Mouse (Mus musculus) G1E (cell line): ENCODE data around the gene Olfr804. TPM values are rescaled to one million over a fixed set of nuclear protein-coding genes. Genes with fewer than 3 reads are reported as not detected.

ENCODE experiments used
- ATAC-seq: 2 replicates; pipeline ENCODE4 v1.8.0; 2016; ENCODE audit warnings: mild to moderate bottlenecking; ENCODE audit not compliant: insufficient number of reproducible peaks, poor library complexity, low FRiP score, severe bottlenecking; ENCODE audit errors: extremely low read depth
- DNase-seq: peaks from one replicate; pipeline ENCODE4 v3.0.0; 2012; ENCODE audit warnings: low spot score
- H3K27me3 ChIP-seq: 2 replicates; pipeline ENCODE4 v1.6.1; 2012; ENCODE audit warnings: mild to moderate bottlenecking, low read length, inconsistent platforms; ENCODE audit not compliant: insufficient read depth
- H3K36me3 ChIP-seq: replicated peaks from 2 replicates; pipeline ENCODE3; 2012; ENCODE audit warnings: mild to moderate bottlenecking, inconsistent platforms
- H3K4me1 ChIP-seq: 2 replicates; pipeline ENCODE4 v1.6.1; 2012; ENCODE audit warnings: low read depth, low read length, inconsistent platforms, mixed read lengths; ENCODE audit not compliant: insufficient read depth
- H3K4me3 ChIP-seq: 2 replicates; pipeline ENCODE4 v1.5.1; 2012; ENCODE audit warnings: low read depth, mild to moderate bottlenecking, inconsistent platforms, low read length, moderate library complexity, mixed read lengths
- H3K9me3 ChIP-seq: replicated peaks from 2 replicates; pipeline ENCODE4 v1.6.1; 2012; ENCODE audit warnings: inconsistent platforms
- CTCF ChIP-seq: IDR thresholded peaks from 2 replicates; pipeline ENCODE4 v1.5.1; 2012; ENCODE audit warnings: low read depth, low read length, inconsistent platforms, mixed read lengths
- GATA1 ChIP-seq: IDR thresholded peaks from 2 replicates; pipeline ENCODE4 v1.6.1; 2012; ENCODE audit warnings: borderline replicate concordance, low read length, inconsistent platforms, mixed read lengths
- GATA2 ChIP-seq: IDR thresholded peaks from 2 replicates; pipeline ENCODE4 v1.6.1; 2012; ENCODE audit warnings: low read depth, low read length, inconsistent platforms, borderline replicate concordance
- POLR2AphosphoS5 ChIP-seq: IDR thresholded peaks from 2 replicates; pipeline ENCODE4 v1.6.1; 2012; ENCODE audit warnings: low read depth, low read length, inconsistent platforms; ENCODE audit not compliant: insufficient replicate concordance
- TAL1 ChIP-seq: conservative IDR thresholded peaks from 2 replicates; pipeline ENCODE4 v1.6.1; 2012; ENCODE audit warnings: low read depth, low read length, inconsistent platforms, mixed read lengths
- polyA plus RNA-seq: library from polyadenylated mRNA; stranded (reverse); fragments of >175 nt; gene quantifications from 2 replicates; pipeline ENCODE4 v1.2.3, GENCODE M21; 2012
- total RNA-seq, 2 experiments: library from RNA; stranded (forward) in 1 of 2; stranded (reverse) in 1 of 2; fragments of 200-1000 nt in 1 of 2; fragments of >200 nt in 1 of 2; fragmentation: Nextera tagmentation in 1 of 2; gene quantifications; 2 replicates each; pipeline ENCODE4 v1.2.3; 2014 to 2017

Olfr804 gene
- total RNA-seq (2014; fragmentation: Nextera tagmentation) (not detected in 2 replicates), total RNA-seq (2017) (under 0.01 and 0.22 TPM in 2 replicates), polyA plus RNA-seq (not detected in 2 replicates)

DNA sequence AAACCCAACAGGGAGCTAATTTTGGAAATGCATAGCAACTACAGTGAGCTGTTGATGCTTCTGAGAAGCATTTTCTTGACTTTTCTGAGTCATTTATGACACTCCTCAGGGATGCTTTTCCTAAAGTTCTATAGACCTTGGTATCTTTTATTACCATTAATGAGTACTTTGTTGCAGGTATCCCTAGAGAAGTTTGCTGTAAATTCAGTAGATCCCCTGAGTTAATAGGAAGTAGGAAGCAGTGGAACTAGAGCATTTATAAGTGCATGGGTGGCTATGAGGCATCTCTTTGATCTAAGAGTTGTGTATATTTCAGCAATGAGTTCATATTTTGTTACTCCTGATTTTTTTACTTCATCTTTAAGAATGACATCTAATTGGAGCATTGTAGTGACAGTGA, at the start of gene Olfr804:
Gene Olfr804 (plus strand): TSS at position 301 of the 400 bp plus-strand sequence.
- Histone ChIP-seq H3K4me3 (no peak within 1 kb of the TSS), H3K4me1 (no peaks in the 10 kb centered on the region), H3K9me3 (no peaks in the 10 kb centered on the region), H3K36me3 (no peaks in the 10 kb centered on the region), H3K27me3 (no peaks in the 10 kb centered on the region)
- TF ChIP-seq TAL1 (no peak), GATA2 (no peak), GATA1 (no peak), POLR2AphosphoS5 (no peak), CTCF (no peak)
- no peak for DNase-seq
- ATAC-seq, result no peak

- H3K27me3 ChIP-seq, result no peaks in the 10 kb centered on the region
- no peak for DNase-seq
- ATAC-seq, result no peak
- no peaks in the 10 kb centered on the region for H3K9me3 ChIP-seq
- TF ChIP-seq CTCF (no peak), GATA2 (no peak), POLR2AphosphoS5 (no peak), TAL1 (no peak)
- no peaks in the 10 kb centered on the region for H3K36me3 ChIP-seq
- no peak within 1 kb of the TSS for H3K4me3 ChIP-seq
- H3K4me1 ChIP-seq, result no peaks in the 10 kb centered on the region
Measured at GRCm38 (mm10) chr10:129657394-129657793, 45.6 kb upstream of the Olfr804 start, which contains the start of gene Olfr800. Gene Olfr800 (plus strand): TSS chr10:129657694.

- Histone ChIP-seq H3K4me3 (no peak within 1 kb of the TSS), H3K9me3 (no peaks in the 10 kb centered on the region), H3K4me1 (no peaks in the 10 kb centered on the region), H3K36me3 (no peaks in the 10 kb centered on the region), H3K27me3 (no peaks in the 10 kb centered on the region)
- ATAC-seq (no peak), DNase-seq (no peak)
- no peak for TF ChIP-seq TAL1
- TF ChIP-seq GATA1, result no peak
- TF ChIP-seq CTCF, result no peak
- TF ChIP-seq POLR2AphosphoS5, result no peak
- no peak for TF ChIP-seq GATA2
Measured at GRCm38 (mm10) chr10:129673765-129674164, 29.2 kb upstream of the Olfr804 start, which contains the start of gene Olfr801. Gene Olfr801 (minus strand): TSS chr10:129673865.

DNA sequence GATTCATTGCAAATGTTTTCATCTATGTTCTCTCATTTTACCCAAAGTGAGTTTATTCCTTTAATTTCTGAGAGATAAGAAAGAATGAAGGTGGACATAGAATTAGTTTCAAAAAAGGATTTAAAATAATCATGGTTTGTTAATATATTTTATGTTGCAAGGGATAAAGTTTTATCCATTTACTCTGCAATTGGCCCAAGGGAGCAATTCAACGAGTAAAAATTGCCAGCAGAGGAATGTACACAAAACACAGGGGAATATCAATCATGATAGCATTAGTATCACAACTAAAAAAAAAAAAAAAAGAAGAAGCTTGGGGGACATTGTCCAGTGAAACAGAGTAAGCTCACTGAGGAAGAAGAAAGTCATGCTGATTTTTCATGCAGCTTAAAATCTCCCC, 14.9 kb upstream of the Olfr804 start, which contains the start of gene Olfr802:
Gene Olfr802 (minus strand): TSS at position 101 of the 400 bp plus-strand sequence.
- DNase-seq (no peak), ATAC-seq (no peak)
- Histone ChIP-seq H3K36me3 (no peaks in the 10 kb centered on the region), H3K4me1 (no peaks in the 10 kb centered on the region), H3K4me3 (no peak within 1 kb of the TSS), H3K9me3 (no peaks in the 10 kb centered on the region), H3K27me3 (no peaks in the 10 kb centered on the region)
- TF ChIP-seq CTCF (no peak), GATA1 (no peak), POLR2AphosphoS5 (no peak), GATA2 (no peak), TAL1 (no peak)

DNA sequence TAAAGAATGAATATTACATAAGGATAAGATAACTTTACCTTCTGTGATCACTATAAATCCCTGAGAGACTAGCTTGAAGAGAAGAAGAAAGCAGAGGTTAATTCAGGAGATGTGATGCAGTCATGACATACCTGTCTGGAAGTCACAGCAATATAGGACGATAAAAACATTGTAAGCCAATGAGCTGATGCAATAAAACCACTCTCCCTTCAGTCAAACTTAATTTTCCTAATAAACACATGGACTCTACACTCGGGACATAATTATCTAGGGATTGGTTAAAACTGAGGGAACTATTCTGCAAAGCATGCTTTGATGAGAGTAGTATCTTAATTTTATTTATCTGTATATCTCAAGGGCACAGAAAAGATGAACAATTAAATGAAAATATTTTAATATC, 8.8 kb upstream of the Olfr804 start, which contains the start of gene Olfr803:
Gene Olfr803 (minus strand): TSS at position 101 of the 400 bp plus-strand sequence.
- H3K27me3 ChIP-seq, result no peaks in the 10 kb centered on the region
- no peaks in the 10 kb centered on the region for H3K4me1 ChIP-seq
- H3K4me3 ChIP-seq, result no peak within 1 kb of the TSS
- TF ChIP-seq TAL1, result no peak
- no peak for TF ChIP-seq POLR2AphosphoS5
- TF ChIP-seq CTCF, result no peak
- no peak for TF ChIP-seq GATA1
- DNase-seq, result no peak
- H3K36me3 ChIP-seq, result no peaks in the 10 kb centered on the region
- no peak for ATAC-seq
- no peaks in the 10 kb centered on the region for H3K9me3 ChIP-seq

DNA sequence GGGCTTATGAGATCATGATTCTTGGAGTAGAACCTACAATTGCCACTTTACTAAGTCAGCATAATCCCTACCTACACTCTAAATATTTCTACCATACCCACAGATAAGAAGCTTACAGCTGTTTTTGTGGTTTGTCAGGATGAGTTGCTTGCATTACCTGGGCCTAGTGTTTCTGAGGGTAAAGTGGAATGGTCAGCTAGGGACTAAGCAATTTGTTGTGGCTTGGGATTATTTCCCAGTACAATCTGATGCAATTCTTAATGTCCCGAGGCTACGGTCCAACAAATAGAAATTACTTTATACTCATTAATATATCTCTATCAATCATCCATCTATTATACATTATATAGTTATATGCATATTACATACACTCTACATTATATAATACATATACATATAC, 26.3 kb downstream of the Olfr804 start, which contains the start of gene Olfr805:
Gene Olfr805 (minus strand): TSS at position 101 of the 400 bp plus-strand sequence.
- H3K4me1 ChIP-seq, result no peaks in the 10 kb centered on the region
- H3K9me3 ChIP-seq, result no peaks in the 10 kb centered on the region
- no peaks in the 10 kb centered on the region for H3K36me3 ChIP-seq
- DNase-seq (no peak), ATAC-seq (no peak)
- no peak within 1 kb of the TSS for H3K4me3 ChIP-seq
- TF ChIP-seq TAL1 (no peak), CTCF (no peak), POLR2AphosphoS5 (no peak), GATA2 (no peak), GATA1 (no peak)
- H3K27me3 ChIP-seq, result no peaks in the 10 kb centered on the region
